Mouse (Mus musculus): ENCODE results near the gene Slc25a47. TPM values are rescaled to one million over a fixed set of nuclear protein-coding genes. Genes with fewer than 3 reads are reported as not detected.

Gene Slc25a47
- total RNA-seq, 2 experiments from 2014 or later = 8.6 to 9.1 TPM

GRCm38 (mm10) chr12:108857589-108858184, 21.8 kb downstream of the Slc25a47 start:
- no peak for DNase-seq (ENCODE audit: low spot score in 2 of 2)

- no peak for DNase-seq (ENCODE audit: low spot score in 2 of 2)
These were observed 22.6 kb downstream of the Slc25a47 start for GRCm38 (mm10) chr12:108858486-108858885.

- DNase-seq (ENCODE audit: low spot score in 2 of 2) = no peak
These were observed 29.2 kb downstream of the Slc25a47 start for GRCm38 (mm10) chr12:108865007-108865494.

- no peak for DNase-seq (ENCODE audit: low spot score in 2 of 2)
These were observed 33.7 kb downstream of the Slc25a47 start for GRCm38 (mm10) chr12:108869575-108869974.

GRCm38 (mm10) chr12:108873122-108873521, 37.3 kb downstream of the Slc25a47 start:
- DNase-seq (ENCODE audit: low spot score in 2 of 2) = no peak

GRCm38 (mm10) chr12:108879138-108879537, 43.3 kb downstream of the Slc25a47 start:
- DNase-seq (ENCODE audit: low spot score in 2 of 2) = no peak

GRCm38 (mm10) chr12:108880606-108881005, 44.8 kb downstream of the Slc25a47 start:
- no peak for DNase-seq (ENCODE audit: low spot score in 2 of 2)

GRCm38 (mm10) chr12:108881192-108881591, 45.3 kb downstream of the Slc25a47 start:
- no peak for DNase-seq (ENCODE audit: low spot score in 2 of 2)

- no peak for DNase-seq (ENCODE audit: low spot score in 2 of 2)
These were observed 46.9 kb downstream of the Slc25a47 start for GRCm38 (mm10) chr12:108882776-108883175.

GRCm38 (mm10) chr12:108885906-108886305, 50.1 kb downstream of the Slc25a47 start:
- DNase-seq (ENCODE audit: low spot score in 2 of 2) = no peak

GRCm38 (mm10) chr12:108887077-108887476, 51.2 kb downstream of the Slc25a47 start:
- DNase-seq (ENCODE audit: low spot score in 2 of 2) = no peak

- DNase-seq (ENCODE audit: low spot score in 2 of 2) = no peak
These were observed 52.8 kb downstream of the Slc25a47 start for GRCm38 (mm10) chr12:108888632-108889031.

- no peak for DNase-seq (ENCODE audit: low spot score in 2 of 2)
These were observed 57.3 kb downstream of the Slc25a47 start, which contains the start of gene Wdr25 for GRCm38 (mm10) chr12:108892989-108893714. Gene Wdr25 (plus strand): TSS chr12:108893631.

- peak; percentile 93 to 97 for DNase-seq (ENCODE audit: low spot score in 2 of 2)
These were observed 58.0 kb downstream of the Slc25a47 start, which contains the start of gene Wars for GRCm38 (mm10) chr12:108893715-108894431. Gene Wars (minus strand): TSS chr12:108894174.

- no peak for DNase-seq (ENCODE audit: low spot score in 2 of 2)
These were observed 58.6 kb downstream of the Slc25a47 start for GRCm38 (mm10) chr12:108894432-108894816.

- DNase-seq (ENCODE audit: low spot score in 2 of 2) = no peak
These were observed 60.2 kb downstream of the Slc25a47 start for GRCm38 (mm10) chr12:108896006-108896405.

GRCm38 (mm10) chr12:108901346-108901745, 65.5 kb downstream of the Slc25a47 start:
- no peak for DNase-seq (ENCODE audit: low spot score in 2 of 2)

GRCm38 (mm10) chr12:108902940-108903339, 67.1 kb downstream of the Slc25a47 start:
- DNase-seq (ENCODE audit: low spot score in 2 of 2) = peak; percentile 81 to 84

GRCm38 (mm10) chr12:108903600-108904275, 67.9 kb downstream of the Slc25a47 start:
- DNase-seq (ENCODE audit: low spot score in 2 of 2) = peak; percentile 75 to 77

GRCm38 (mm10) chr12:108904276-108904653, 68.4 kb downstream of the Slc25a47 start:
- DNase-seq (ENCODE audit: low spot score in 2 of 2) = no peak

GRCm38 (mm10) chr12:108905620-108906302, 69.9 kb downstream of the Slc25a47 start:
- DNase-seq (ENCODE audit: low spot score in 2 of 2) = no peak

All from left cerebral cortex, adult 18-20 months (tissue).